Mouse (Mus musculus) adrenal gland, postnatal 36 days (tissue): ENCODE data around the gene Cib4. TPM values are rescaled to one million over a fixed set of nuclear protein-coding genes. Genes with fewer than 3 reads are reported as not detected.

ENCODE experiments used
- DNase-seq, 2 experiments: peaks; one replicate each; pipeline ENCODE4 v3.0.0; 2021; ENCODE audit warnings: mixed read lengths in 1 of 2
- total RNA-seq, 2 experiments: library from RNA; stranded (reverse); gene quantifications; 2 replicates each; pipeline ENCODE4 v1.2.3; 2021

Cib4 gene
- total RNA-seq, 2 experiments from 2014 or later: 1.4 to 4.0 TPM

DNA sequence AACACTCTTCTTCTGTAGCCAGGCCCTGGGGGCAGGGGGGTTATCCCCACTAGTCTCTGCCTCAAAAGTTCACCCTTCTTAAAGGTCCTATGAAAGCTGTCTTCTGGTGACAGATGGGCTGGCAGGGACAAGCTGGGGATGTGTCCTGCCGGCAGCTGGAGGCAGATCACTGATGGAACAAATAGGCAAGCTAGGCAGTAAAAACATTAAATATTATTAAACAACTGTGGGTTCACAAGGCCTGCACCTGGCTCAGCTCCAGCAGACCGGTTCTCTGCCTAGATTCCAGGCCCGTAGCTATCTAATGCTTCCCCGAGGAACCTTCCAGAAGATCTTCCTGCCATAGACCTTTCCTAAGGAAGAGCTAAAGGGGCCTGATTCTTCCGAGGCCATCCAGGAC is 27.5 kb downstream of the Cib4 start:
- peak; percentile 52 to 74 for DNase-seq

DNA sequence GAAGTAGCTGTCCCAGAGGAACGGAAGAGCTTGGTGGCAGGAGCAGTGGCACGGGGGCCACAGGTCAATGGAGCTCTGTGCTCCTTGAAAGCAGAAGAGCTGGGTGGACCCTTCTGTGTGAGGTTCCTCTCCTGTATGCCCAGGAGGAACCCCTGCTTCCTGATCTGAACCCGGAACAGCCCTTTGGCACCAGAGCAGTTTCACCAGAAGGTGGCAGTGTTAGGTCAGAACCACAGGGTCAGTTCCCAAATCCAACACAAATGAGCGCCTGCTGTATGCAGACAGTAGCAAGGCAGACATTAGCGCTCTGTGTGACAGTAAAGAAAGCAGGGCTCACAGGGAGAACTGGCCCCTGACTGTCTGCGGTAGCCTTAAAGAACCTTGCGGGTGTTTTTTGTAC is 29.3 kb downstream of the Cib4 start:
- DNase-seq: peak; percentile 77 to 84

DNA sequence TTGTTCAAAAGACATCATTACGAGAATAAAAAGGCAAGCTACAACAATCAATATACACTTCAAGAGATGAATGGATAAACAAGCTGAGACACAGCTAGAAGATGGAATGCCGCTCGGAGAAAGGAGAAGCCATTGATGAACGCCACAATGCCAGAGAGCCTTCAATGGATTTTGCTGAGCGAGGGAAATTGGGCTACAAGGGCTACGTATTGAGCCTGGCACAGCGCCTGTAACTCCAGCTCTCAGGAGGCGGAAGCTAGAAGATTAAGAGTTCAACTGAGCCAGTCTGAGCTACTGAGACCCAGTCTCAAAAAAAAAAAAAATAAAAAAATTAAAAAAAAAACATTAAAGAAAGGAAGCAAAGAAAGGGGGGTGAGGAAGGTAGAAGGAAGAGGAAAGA is 32.5 kb downstream of the Cib4 start:
- DNase-seq: no peak

DNA sequence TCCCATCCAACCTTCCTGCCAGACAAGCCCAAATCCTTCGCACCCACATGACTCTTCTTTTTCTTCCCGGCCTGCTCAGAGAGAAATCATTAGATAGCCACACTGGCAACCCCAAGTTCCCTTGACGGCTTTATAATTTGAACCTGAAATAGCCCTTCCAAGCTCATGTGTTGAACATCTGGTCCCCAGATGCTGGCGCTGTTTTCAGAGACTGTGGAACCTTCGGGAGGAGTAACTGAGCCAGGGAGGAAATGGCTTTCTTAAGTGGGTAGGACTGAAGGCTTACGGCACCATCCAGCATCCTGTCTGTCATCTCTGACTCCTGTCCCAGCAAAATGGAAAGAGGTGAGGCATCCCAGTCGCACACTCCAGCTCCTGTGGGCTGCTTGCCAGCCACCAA is 48.3 kb downstream of the Cib4 start:
- no peak for DNase-seq

DNA sequence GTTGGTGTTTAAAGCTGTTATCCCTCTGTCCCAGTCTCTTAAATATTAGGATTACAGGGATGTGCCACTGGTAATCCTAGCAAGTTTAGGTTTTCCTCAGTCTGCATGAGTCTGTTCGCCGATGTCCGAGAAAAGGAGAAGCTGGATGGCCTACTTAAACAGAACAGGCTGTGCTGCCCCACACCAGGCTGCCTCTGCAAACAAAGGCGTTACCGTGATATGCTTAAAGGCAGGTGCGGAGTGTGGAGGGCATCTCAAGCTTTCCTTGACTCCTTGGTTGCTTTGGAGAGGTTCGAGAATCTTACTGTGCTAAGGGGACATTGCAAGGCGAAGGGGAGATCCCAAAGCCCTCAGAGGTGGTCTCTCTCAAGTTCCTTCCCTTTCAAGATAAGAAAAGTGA is 48.8 kb downstream of the Cib4 start:
- DNase-seq: no peak

DNA sequence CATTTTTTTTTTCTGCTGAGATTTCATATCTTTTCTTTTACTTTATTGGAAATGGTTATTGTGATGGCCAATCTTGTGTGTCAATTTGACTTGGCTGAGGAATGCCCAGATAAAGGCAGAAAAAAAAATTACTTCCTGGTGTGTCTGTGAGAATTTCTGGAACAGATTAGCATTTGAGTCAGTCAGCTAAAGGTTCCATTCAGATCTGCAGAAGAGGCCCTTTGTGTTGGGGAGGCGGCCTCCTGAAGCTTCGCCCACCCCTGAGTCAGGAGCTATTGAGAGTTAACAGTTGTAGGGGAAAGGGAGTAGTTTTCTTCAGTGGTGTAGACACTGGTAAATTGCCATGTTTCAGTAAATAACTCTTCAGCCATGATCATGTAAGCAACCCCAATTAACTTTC is 50.3 kb downstream of the Cib4 start:
- DNase-seq: no peak

DNA sequence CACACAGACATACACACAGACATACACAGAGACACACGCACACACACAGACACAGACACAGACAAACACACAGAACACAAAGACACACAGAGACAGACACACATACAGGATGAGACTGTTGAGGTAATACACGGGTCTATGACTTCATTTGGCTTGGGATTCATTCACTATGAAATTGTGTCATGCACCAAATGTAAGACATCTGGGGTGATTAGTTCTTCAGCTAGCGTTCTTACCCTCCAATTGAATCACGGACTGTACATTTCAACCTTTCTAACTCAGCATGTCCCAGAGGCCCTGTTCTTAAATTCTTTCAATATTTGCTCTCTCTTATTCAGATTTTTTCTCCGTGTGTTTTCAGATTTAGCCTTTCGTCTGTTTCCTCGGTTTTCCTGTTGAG is 51.0 kb downstream of the Cib4 start:
- no peak for DNase-seq

DNA sequence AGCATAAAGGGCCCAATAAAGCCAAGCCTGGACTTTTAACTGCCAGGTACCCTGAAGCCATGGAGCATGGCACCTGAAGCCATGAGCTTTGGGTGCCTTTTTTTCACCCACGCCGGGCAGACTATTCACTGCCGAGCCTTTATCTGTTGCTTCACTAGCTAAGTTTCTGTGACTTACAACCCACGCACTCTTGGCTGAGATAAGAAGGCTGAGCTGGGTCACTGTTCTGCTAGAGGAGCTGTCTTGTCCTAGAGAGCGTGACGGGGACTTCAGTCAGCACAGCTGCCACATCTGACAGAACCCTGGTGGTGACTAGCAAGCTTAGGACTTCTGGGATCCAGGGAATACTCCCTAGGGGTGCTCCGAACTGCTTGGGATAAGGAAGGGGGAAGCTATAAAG is 51.9 kb downstream of the Cib4 start:
- no peak for DNase-seq

DNA sequence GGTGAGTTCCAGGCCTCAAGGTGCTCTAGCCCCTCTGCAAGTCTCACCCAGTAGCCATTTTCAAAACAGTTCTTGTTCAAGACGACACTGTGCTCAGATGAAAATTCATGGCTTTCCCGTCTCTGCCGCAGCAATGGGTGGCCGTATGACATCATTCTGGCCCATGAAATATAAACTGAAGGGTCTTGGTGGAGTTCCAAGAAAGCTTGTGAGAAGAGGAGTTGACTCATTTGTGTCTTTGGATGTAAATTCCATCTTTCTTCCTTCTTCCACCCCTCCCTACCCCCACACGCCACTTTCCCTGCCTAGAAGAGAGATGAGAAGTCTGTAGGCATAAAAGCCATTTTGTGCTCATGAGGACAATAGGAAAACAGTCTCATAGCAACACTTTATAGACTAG is 54.8 kb downstream of the Cib4 start:
- no peak for DNase-seq

DNA sequence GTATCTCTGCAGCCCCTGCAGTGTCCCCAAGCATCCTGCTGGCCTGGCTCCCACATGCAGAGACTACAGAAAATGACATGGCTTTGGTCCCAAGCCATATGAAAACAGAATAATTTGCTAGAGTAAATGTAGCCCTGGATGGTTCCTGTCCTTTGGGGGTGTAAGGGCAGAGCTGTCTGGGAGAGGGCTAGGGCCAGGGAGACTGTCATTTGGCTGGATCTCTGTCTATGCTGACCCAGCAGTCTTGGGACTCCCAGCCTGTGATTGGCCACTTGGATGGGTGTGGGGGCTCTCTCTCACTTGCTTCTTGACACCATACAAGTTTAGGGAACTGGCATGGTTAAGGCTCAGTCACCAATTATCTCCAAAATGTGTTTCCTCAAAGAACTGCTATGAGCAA is 55.4 kb downstream of the Cib4 start:
- DNase-seq: no peak

DNA sequence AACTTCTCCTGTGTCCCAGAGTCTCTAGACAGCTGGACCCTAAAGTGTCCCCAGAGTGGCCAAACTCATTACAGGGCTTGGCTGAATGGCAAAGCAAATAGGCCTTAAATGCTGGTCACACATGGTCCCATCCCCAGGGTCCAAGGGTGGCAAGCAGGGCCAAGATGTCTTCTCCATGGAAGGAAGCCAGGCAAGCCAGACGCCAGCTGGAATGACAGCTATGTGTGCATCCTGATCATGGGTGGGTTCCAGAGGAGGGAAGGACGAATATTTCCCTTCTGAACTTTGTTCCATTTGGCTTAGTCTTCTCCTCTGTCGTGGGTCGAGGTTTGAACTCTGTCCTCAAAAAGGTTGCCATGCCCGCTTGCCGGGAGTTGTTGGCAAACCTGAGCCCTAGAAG is 60.5 kb downstream of the Cib4 start:
- DNase-seq: peak in 1 of 2 experiments; percentile 44

DNA sequence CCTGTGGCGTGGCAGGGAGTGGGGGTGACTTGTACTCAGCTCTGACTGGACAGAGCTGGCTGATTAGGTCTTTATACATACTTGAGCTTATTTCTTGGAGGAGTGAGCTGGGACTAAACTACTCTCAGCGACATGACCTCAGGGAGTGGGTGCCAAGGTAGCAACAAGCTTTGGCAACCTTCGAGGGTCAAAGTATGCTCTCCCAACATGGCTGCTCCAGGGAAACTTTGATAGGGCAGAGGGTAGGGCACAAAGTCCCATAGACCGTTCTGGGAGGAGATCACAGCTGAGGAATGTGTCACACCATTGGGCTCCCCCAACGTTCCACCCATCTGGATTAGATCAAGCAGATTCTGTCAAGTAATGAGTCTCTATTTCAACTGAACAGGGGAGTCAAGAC is 61.0 kb downstream of the Cib4 start:
- no peak for DNase-seq

DNA sequence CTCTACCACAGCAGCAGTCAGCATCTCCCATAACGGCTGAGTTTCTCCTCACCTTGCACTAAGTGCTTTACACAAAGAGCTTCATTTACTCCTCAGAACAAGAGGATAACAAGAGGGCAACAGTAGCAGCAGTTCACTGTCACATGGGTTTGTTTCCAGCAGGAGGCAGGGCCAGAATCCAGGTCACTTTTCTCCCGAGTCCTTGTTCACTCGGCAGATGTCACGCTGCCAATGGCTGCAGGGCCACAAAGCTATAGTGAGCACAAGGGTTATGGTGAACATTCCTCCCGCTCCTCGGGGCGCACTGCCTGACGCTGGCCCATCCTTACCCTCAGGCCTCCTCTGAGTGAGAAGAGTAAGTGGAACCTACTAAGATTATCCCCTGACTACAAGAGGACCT is 62.1 kb downstream of the Cib4 start:
- DNase-seq: peak; percentile 10 to 18

DNA sequence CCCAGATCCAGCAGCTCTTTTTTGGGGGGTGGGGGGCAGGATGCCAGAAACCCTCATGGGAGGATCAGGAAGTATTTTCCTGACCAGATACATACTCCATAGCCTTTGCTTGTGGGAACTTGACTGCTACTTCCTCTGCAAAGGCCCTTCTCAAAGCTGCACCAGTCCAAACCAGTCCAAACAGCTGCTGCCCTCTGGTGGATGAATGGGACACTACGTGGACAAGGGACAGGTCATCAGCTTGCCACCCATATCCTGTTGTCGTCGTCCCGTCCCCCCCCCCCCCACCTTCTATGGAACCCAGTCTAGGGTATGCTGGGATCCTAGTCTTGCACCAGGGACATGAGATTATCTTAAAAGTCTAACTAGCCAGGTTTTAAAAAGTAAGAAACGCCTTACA is 63.3 kb downstream of the Cib4 start:
- peak; percentile 74 to 82 for DNase-seq

DNA sequence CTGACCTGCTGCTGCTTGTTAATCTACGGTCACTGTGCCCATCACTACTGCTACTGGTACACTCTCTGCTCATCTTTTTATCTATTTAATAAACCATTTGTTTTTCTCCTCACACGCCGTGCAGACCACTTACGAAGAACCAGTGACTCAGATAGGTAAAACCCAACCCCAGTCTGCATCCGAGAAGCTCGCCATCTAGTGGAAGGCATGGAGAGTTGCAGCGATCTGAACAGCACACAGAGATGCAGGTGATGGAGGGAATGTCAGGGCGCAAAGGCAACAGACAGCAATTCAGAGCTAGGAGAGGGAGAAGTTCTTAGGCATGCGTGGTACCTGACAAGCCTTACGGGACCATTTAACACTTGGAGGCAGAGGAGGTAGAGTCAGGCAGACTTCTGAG is 69.1 kb downstream of the Cib4 start:
- peak in 1 of 2 experiments; percentile 38 for DNase-seq

DNA sequence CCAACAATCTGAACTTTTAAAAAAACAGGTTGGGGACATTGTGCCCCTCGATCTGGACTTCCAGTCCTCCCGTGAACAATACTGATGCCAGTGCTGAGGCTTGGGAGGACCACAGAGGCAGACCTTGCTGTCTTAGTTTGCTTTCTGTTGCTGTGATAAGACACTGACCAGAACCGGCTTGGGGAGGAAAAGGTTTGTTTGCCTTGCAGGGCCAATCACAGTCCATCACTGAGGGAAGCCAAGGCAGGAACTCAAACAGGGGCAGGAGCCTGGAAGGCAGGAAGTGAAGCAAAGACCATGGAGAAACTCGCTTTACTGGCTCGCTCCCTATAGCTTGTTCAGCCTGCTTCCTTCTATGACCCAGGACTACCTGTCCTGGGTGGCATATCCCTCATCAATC is 73.5 kb downstream of the Cib4 start:
- no peak for DNase-seq

DNA sequence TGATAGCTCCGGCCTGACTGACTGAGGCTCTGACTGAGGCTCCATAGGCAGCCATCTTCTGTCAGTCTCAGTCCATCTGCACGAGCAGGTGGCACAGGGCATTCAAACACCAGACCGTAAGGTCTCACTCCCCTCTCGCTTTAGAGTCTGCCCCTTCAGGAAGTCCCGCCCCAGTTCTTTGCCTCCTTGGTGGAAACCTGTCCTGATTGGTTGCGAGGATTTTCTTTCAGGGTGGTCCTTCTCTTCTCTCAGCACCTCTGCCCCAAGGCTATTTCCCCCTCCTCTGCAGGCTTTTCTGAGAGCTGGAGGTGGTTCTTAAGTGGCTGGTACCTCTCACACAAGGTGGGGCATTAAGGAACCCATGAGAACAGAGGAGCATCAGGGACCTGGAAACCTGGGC is 75.2 kb downstream of the Cib4 start:
- DNase-seq: no peak

DNA sequence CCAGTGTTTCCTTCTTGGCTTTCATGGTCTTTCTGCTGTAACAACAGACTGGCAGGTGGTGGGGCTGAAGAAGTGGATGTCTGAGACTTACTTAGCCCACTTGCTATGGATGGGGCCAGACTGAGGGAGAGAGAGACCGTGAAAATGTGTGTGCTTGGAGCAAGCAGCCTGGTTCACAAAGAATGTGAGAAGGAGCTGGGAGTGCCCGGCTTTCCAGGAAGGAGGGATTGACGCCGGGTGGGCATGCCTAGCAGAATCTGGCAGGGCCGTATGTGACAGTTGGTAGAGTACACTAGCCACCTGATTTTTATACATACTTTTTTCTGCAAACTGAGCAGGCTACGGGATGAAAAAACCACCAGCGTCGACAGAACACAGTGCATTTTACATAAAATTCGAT is 79.3 kb downstream of the Cib4 start:
- no peak for DNase-seq

DNA sequence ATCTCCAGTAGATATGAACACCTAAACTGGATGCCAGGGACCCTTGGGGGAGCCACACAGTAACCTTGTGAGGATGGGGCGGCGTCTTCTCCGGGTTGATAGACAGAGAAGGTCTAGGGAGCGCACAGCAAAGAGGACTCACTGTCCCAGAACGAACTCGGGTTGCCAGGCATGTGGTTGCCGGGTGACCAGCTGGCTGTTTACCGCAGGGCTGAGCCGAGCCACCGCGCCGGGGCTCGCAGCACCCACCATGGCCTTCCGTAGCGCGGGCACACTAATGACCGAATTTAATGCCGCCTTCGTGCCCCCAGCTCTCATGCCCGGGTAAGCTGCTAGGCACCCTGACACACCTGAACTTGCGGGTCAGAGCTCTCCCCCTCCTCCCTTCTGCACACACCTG is 79.8 kb downstream of the Cib4 start, which contains the start of gene 1700001C02Rik:
TSS of gene 1700001C02Rik (plus strand) at position 187 of the 400 bp plus-strand sequence.
- DNase-seq: no peak

DNA sequence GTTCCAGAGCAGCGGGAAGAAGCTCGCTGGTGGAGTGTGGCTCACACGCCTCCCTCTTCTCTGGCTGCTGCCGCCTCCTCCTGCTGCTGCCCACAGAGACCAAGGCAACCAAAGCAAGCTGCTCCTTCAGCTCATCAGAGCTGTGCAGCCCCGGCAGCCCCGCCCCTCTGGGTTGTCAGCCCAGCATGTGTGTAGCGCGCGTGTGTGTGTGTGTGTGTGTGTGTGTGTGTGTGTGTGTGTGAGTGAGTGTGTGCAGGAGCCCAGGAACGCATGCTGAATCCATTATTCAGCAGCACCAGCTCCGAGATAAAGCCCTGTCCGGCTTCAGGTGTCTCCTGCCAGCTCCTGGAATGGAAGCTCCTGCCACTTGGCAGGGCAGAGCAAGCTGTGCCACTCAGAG is 83.8 kb downstream of the Cib4 start, which contains the start of gene Otof:
TSS of gene Otof (minus strand) at position 112 of the 400 bp plus-strand sequence.
- DNase-seq: peak in 1 of 2 experiments; percentile 36

DNA sequence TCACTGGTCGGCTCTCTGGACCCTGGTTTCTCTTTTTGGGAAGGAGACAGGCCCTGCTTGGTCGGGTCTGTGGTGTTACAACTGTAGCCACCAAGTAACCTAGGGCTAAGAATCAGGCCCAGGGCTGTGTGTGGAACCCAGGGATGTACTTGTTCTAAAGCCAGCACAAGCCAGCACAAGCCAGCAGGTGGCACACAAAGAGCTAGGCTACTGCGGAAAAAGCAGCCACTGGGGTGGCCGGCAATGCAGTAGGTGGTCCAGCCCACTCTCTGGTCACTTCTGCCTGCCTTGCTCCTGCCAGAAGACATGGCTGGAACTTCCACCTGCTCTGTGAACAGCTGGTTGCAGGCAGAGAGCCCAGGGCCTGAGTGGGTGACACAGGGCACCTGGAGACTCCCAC is 85.5 kb downstream of the Cib4 start:
- DNase-seq: no peak

DNA sequence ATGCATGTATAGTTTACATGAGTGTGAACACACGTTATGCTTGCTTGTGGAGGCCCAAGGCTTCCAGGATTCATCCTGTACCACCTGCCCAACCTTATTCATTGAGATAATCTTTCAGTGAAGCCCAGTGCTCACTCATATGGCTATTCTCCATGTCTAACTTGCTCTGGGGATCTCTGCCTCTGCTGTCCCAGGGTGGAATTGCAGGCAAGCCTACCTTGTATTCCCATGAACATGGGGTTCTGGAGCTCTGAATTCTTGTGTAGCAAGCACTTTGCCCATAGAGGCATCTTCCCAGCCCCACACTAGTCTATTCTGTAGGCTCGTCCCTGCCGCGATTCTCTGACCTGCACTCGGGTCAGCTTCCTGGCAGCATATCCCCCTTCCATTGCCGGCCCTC is 89.6 kb downstream of the Cib4 start:
- DNase-seq: peak; percentile 7 to 17

DNA sequence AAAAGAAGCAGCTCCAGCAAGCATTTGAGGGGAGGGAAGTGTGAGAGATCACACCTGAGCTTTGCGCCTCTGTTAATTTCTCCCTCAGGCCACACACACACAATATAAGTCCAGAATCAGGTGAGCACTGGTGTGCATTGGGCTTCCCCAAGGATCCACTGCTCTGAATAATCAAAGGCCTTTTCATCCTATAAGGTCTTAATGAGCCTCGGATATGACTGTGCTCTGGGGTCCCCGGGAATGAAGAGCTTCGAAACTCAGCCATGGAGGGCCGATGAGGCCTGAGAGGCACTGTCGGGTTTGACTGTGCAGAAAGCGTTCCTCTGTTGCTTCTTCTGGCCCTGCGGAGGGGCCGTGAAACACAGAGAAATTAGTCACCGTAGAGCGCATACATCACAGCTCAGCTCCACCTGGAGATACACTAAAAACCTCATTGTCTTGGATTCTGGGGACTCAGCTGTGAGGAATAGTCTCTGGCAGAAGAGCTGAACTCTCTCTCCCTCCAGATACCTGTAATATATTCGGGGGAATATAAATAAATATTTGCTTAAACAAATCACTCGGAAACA is 101.2 kb downstream of the Cib4 start:
- no peak for DNase-seq

DNA sequence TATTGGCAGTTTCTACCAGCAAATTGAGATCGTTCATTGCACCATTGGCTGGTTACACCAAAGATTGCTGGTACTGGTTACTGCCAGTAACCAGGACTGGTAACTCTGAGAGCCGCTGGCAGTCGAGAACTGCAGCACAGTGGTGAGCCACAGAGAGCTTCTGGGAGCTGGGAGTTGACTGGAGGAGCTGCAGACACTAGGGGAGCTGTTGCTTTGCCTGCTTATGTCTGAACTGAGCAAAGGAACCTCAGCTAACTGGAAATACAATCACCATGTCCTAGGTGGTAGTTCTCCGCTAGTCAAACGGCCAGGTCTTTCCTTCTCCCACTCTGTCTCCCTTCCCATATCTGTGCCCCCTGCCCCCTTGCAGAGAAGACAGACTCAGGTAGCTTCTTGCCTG is 103.4 kb downstream of the Cib4 start:
- DNase-seq: peak in 1 of 2 experiments; percentile 6
